Mouse (Mus musculus) left cerebral cortex, adult 11 months (tissue): ENCODE measurements around the gene Unc5a.

ENCODE experiments used
- DNase-seq: peaks from one replicate; pipeline ENCODE4 v3.0.0; 2022; ENCODE audit warnings: low spot score

The Unc5a gene

DNA sequence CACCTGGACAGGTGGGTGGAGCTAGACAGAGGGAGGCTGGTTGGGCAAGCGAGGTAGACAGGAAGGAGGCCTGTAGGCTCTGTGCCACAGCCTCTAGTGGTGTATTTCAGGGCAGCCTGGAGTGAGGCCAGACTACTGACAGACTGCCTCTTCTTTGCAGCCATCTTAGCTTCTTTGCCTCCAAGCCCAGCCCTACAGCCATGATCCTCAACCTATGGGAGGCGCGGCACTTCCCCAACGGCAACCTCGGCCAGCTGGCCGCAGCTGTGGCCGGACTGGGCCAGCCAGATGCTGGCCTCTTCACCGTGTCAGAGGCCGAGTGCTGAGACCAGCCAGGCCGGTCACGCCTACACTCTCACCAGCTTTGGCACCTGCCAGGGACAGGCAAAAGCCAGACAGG, 55.4 kb downstream of the Unc5a start:
- DNase-seq = no peak

DNA sequence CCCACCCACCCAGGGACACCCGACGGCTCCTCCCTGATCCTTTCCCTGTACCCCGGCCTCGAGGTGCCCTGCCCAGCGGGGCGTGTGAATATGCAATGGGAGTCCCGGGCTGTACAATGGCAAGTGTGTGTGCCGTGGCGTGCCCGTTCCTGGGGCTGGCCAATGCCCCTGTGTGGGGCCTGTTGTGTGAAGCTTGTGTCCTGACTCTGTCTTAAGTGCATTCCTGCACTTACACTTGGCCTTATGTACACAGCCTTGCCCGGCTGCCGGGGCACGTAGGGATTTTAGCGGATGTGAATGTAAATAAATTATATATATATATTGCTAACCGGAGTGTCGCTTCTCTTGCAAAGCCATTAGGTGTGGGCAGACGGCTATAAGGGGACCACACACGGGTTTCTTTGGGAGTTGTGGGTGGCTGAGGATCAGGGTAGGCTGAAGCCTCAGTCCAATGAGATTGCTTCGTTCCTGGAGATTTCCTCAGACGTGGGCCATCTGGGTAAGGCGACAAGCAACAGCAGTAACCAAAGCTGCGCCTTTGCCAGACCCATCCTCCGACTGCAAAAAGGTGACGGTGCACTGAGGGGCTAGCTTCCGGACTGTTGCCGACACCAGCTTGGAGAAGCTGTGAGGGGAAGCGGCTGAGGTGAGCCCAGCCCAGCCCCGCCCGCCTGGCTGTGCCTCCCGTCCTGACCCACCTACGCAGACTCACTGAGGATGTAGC, 56.6 kb downstream of the Unc5a start:
- no peak for DNase-seq

DNA sequence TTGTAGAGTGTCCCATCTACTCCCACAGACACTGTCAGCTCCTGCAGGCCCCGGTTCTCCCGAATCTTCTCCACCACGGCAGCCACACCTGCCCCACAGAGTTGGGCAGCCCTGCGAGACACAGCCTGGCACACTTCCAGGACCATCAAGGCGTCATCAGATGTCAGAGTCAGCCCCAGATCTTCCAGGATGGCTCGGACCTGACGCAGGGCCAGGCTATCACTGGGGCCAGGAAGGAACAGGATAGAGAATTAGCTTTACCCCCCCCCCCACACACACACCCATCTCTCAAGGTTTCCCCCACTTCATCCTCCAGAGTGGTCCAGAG, 57.2 kb downstream of the Unc5a start:
- no peak for DNase-seq

DNA sequence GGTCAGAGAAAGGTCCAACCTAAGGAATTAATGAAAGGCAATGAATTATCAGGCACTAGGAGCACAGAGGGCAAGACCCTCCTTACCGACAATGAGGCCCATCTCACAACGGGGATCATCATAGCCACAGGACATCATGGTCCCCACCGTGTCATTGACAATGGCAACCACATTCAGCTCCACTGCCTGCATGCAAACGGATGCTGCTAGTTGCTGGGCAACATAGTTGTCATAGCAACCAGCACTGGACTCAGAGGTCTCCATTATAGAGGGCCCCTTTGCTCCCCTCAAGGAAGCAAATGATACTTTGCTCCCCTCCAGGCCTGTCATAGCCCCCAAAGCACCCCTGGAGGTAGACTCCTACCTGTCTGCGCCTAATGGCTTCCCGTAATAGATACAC, 59.4 kb downstream of the Unc5a start:
- DNase-seq = no peak

DNA sequence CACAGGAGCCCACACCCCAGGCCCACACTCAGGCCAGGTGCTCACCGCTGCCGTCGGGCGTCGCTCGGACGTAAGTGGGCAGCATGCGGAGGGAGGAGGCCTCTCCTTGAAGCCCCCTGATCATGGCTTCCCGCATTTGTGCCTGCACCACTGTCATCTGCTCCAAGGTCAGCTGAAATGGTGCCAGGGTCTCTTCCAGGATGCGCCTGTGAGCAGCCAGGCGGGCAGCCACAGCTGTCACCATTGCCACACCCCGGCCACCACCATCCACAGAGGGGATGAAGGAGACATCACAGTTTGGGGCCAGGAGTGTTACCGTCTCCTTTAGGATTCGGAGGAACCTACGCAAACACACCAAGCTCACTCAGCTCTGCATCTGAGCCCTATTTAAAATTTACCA, 61.9 kb downstream of the Unc5a start:
- no peak for DNase-seq

DNA sequence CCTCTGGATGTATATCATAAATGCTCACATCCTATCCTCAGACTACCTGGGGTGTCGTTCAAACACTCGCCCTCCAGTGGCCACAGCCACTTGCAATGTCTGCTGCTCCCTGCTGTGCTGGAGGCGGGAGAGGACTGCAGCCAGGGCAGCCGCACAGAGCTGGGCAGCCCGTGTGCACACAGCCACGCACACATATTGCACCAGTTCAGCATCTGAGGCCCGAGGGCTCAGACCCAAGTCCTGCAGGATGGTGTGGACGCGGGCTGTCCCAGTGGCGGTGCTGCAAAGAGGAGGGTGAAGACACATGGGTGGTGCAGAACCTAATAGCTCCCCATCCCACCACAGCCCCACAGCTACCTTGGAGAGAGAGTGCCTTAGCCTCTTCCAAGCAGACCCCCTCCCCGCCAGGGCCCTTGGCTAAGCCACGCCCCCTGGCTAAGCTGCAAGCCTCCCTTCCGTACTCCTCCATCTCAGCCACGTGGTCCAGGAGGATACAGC, 62.8 kb downstream of the Unc5a start:
- no peak for DNase-seq

DNA sequence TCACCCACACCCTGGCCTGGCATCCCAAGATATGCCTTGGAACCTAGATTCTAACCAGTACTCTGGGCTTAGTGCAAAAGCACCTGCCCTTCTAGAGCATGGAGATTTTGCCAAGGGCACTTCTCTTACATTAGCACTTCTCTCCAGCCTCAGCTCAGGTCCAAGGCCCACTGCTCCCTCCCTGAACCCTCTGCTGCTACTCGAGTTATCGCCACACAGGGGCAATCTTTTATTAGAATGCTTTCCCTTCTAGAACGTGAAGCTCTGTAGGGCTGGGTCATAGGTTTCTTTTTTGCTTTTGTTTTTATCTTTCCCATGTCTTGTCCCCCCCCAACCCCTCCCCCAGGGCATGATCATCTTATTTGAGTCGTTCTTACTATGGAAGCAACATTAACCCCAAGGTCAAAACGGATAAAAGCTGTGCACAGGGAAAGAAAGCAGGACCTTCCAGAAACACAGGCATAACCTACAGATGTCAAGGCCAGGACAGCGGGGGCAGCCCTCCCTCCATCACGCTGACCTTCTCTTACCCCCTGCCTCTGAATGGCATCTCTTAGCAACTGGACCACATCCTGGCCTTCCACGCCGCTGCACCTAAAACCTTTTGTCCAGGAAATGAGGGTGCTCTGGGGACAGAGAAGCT, 64.6 kb downstream of the Unc5a start:
- DNase-seq = no peak

DNA sequence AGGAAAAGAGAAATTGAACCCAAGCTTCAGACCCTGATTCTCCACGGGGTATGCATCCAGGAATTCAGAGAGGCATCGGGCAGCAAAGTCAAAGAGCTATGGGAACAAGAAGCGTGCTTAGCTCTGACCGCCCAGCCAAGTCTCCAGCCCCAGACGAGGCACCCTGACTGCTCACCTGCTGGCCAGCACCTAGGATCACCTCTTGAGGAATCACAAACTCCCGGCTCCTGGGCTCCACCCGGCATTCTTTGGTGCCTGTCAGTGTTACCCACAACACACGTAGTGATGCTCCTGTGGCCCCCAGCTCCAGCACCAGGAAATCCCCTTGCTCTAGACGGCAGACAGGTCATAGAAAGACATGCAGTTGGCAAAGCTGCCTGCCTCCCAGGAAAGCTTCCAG, 65.2 kb downstream of the Unc5a start:
- no peak for DNase-seq

DNA sequence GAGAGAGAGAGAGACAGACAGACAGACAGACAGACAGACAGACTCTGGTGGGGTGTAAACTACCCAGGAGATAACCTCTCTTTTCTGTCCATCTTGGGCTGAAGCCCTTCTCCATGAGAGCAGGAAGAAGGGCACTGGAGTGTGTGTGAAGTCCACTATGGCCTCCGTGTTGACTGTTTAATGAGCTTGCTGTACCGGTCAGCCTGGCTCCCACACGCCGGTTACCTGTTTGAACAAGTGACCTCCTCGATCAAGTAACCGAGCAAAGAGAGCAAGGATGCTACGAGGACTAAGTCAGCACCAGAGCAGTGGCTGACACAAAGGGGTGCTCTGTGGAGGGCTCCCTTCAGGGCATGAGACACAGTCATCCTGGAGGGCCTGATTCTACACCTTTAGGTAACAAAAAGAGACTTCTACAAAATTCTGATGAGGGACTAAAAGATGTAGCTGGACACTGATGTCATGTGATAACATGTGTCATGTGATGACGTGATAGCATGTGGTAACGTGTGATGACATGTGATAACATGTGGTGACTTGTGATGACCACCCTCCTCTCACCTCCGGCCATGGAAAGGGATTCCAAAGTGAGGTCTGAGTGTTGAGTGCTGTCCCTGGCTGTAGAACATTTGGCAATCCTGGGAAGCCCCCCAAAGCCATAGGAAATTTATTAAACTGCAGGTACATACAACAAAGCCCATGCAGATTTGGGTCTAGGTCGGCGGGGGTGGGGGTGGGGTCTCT, 68.1 kb downstream of the Unc5a start:
- no peak for DNase-seq

DNA sequence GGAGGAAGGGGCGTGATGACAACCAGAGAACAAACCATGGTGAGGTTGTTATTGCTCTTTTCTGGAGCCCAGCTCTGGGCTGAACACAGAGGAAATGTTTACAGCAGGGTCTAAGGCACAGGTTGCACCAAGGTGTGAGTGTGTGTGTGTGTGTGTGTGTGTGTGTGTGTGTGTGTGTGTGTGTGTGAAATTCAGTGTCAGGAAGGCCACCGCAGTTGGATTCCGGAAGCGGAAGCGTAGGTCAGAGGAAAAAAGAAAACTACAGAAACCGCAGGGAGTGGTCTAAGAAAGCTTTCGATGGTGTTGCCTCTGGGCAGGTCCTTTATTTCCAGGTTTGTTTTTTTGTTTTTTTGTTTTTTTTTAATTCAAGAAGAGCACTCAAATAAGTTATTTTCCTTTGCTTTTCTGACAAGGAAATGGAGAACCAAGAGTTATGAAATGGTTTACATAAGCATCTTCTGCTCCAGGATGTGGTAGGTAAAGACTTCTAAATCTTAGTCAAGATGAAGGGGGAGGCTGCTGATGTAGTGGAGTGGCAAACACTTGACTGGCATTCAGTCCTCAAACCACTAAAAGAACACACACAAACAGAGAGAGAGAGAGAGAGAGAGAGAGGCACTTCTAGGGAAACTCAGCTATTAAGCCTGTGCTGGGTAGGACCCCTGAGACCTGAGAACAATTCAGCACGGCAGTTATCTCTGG, 68.8 kb downstream of the Unc5a start:
- no peak for DNase-seq

DNA sequence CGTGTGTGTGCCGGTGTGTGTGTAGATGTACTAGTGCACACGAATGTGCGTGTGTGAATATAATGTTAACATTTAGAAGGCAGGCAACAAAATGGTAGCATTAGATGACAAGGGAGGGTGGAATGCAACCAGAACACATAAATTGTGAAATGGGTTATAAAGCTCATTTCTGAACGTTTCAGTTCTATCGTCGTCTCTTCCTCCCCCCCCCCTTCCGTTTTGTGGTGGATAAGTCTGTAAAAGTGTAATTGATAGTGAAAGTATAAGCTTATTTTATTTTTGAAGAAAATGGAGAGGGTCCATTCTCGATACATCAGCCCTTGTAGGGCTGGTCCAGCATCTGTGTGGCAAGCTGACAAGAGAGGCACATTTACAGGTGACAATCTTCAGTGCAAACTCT, 69.5 kb downstream of the Unc5a start:
- no peak for DNase-seq

DNA sequence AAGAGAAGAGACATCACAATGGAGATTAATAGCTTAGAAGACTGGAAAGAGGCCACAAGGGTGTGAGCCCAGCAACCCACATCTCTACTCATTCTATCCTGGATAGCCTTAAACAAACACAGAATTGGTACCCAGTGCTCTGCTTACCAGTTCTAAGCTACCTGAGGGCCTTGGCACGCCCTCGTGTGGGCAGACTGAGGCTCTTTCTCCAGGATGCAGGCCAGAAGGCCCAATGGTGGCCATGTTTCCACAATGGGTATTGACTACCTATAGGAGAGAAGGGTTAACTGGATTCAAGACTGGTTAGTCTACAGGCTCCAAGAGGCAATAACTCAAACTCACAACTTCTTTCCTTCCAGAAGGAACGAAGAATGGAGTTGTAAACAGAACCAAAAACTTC, 70.0 kb downstream of the Unc5a start:
- no peak for DNase-seq

DNA sequence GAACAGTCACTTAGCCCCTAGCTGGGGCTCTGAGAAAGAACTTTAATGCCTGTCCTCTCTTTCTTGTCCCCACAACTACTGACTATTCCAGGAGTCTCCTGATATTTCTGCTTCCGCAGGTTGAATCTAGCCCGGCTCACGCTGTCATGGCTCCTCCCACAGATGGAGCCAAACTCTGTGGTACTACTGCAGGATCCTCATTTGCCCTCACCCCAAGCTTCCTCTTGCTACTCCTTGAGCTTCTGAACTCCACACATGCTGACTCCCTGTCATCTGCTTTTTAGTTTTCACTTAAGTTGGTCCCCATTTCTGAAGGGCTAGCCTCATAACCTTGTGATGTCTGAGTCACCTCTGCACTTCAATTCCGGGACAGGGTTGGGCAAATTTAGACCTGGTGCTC, 70.8 kb downstream of the Unc5a start:
- DNase-seq = no peak

DNA sequence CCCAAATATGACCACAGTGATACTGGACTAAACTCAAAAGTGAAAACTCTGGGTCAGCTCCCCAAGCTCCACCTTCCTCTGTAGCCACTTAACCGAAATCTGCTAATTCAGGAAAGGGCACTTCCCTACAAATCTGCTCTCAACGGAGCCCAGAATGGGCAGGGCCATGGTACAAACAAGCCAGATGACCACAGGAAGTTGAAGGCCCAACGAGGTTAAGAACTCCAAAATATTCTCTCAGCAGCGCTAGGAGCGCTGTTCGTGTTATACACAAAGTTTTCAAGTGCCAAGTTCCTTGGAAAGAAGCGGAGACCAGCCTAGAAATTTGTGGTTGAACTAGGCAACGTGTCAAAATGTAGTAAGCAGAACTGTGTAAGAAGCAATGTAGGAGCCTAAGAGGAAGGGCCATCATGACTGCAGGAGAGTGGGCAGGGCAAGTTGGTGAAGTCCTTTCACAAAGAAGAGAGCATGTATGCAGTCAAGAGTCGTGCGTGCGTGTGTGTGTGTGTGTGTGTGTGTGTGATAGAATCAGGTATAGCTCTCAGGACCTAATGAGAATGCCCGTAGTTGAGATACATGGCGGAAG, 72.1 kb downstream of the Unc5a start, which contains the start of gene Hk3:
Hk3 (minus strand) TSS at position 192 of the 586 bp plus-strand sequence.
- no peak for DNase-seq

DNA sequence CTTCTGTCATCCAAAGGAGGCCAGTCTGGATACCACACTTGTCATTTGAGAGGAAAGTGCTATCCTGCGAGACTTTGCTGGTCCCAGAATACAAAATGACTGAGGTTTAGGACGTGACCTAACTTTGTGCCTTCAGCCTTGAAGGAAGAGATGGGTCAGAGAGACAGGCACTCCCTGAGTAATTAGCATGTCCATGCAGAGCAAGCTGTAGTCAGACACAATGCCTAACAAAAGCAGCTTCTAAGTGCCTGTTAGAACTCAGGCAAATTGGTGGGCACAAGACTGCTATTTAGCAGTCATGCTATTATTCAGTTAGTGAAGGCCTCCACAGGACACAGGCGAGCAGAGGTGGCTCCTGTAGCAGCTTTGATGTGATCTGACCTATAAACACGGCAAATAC, 73.0 kb downstream of the Unc5a start:
- DNase-seq = no peak

DNA sequence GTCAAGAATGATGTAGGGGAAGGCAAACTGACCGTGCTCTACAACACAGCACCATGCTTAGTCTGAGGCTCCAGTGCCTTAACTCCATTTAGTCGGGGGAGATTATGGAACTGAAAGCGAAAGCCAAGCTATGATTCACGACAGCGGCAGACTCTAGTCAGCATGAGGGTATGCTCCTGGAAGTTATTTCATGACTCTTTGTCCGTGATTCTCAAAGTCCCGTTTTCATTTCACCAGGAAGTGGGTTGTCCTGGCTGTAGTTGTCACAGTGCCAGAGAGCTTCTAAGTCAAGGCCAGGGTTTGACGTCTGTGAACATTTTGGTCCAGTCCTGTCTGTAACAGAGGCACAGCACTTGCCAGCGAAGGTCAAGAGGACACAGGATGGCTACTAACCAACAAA, 73.5 kb downstream of the Unc5a start:
- no peak for DNase-seq

DNA sequence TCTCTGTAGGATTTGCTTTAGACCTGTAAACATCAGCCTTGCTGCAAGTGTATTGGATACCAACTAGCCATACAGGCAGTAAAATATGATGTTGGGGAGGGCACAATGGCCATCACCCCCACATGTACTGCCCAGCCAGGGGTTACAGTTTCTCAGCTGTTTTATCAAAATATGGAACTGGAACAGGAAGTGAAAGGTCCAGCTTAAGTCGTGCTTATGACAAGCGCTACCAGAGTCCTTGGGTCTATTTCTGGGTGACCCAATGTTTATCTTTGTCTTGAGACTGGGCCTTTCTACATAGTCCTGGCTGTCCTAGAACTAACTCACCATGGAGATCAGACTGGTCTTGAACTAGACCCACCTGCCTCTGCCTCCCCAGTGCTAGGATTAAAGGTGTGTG, 75.0 kb downstream of the Unc5a start:
- DNase-seq = no peak

DNA sequence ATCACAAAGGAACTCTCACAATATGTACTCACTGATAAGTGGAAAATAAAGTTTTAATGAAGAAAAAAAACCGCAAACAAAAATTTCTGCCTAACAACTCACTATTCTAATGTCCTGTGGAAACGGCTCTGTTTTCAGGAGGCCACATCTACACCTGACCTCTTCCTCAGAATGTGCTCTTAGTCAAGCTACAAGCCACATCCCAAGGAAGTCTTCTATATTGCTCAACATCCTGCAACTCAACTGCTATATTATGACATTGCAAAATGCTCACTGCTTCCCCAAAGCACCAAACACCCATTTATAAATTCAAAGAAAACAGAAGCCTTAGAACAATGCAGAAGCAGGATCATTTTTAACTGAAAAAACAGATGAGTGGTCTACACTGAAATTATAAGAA, 90.8 kb downstream of the Unc5a start:
- no peak for DNase-seq

DNA sequence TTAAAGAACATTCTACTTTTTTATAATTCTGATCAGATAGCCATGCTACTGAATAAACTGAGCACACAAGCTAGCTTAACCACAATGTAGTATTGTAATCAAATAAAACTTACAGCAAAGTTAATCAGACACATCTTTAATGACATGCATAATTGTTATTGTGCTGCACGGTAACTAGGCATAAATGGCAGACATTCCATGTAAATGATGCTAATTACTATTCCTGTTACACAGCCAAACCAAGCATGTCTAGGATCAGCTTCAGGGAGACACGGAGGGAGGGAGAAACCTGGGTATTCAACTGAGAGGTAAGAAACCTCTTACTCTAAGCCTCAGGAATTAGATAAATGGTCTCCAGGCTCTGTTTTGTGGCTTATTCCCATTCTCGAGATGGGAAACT, 98.5 kb downstream of the Unc5a start:
- DNase-seq = no peak
